Mouse (Mus musculus) ES-CJ7 (cell line): Measurements from ENCODE around the gene Vmn2r78.
"Not testable (repeated sequence)": the region's sequence is repeated elsewhere in the genome, so short reads cannot be mapped to it uniquely, and the experiment has no call there.

ENCODE experiments used
- DNase-seq: peaks from one replicate; pipeline ENCODE4 v3.0.0; 2011; ENCODE audit warnings: low read depth, low spot score

Vmn2r78 gene

GRCm38 (mm10) chr7:86914794-86915193 is at the start of gene Vmn2r78:
Gene Vmn2r78, plus strand, starts transcription at chr7:86915094.
- DNase-seq: not testable (repeated sequence)

GRCm38 (mm10) chr7:86889470-86890469 is 25.1 kb upstream of the Vmn2r78 start:
- no peak for DNase-seq

- DNase-seq: no peak
Observed at GRCm38 (mm10) chr7:86937288-86937687, 22.4 kb downstream of the Vmn2r78 start.

GRCm38 (mm10) chr7:86994700-86995099 is 79.8 kb downstream of the Vmn2r78 start:
- DNase-seq: no peak

GRCm38 (mm10) chr7:86995815-86996214 is 80.9 kb downstream of the Vmn2r78 start, which contains the start of gene Vmn2r79:
Gene Vmn2r79, plus strand, starts transcription at chr7:86996115.
- not testable (repeated sequence) for DNase-seq
